Mouse (Mus musculus) ES-E14 (cell line): ENCODE measurements around the gene Fars2. TPM values are rescaled to one million over a fixed set of nuclear protein-coding genes. Genes with fewer than 3 reads are reported as not detected.

ENCODE experiments used
- DNase-seq: peaks from one replicate; pipeline ENCODE4 v3.0.0-alpha.2; 2013; ENCODE audit warnings: low read depth, low spot score
- H3K27ac ChIP-seq: 2 replicates; pipeline ENCODE4 v1.5.1; 2012; ENCODE audit warnings: low read depth, mild to moderate bottlenecking, low read length, moderate library complexity, mixed read lengths; ENCODE audit not compliant: poor library complexity, insufficient read depth, severe bottlenecking
- H3K36me3 ChIP-seq: 2 replicates; pipeline ENCODE4 v1.6.1; 2012; ENCODE audit warnings: mild to moderate bottlenecking, low read length, moderate library complexity, mixed read lengths; ENCODE audit not compliant: control insufficient read depth, poor library complexity, insufficient read depth, severe bottlenecking
- H3K4me1 ChIP-seq, 2 experiments: fragments of 150-350 bp in 1 of 2; sonication (generic) in 1 of 2; 2 replicates each; pipeline ENCODE4 v1.6.1; 2012; ENCODE audit warnings: low read length in 2 of 2, mild to moderate bottlenecking in 1 of 2, mixed read lengths in 1 of 2; ENCODE audit not compliant: control insufficient read depth in 2 of 2, insufficient read depth in 2 of 2, poor library complexity in 1 of 2
- H3K4me3 ChIP-seq, 2 experiments: fragments of 150-350 bp in 1 of 2; sonication (generic) in 1 of 2; 2 replicates each; pipeline ENCODE4 v1.5.1; 2012; ENCODE audit warnings: low read length in 2 of 2, low read depth in 1 of 2, mild to moderate bottlenecking in 1 of 2, mixed read lengths in 1 of 2; ENCODE audit not compliant: insufficient read depth in 1 of 2, poor library complexity in 1 of 2, severe bottlenecking in 1 of 2
- H3K9ac ChIP-seq: 2 replicates; pipeline ENCODE4 v1.6.1; 2012; ENCODE audit warnings: low read depth, mild to moderate bottlenecking, low read length, mixed read lengths; ENCODE audit not compliant: poor library complexity, insufficient read depth, severe bottlenecking
- H3K9me3 ChIP-seq: fragments of 150-350 bp; sonication (generic); 2 replicates; pipeline ENCODE4 v1.6.1; 2012; ENCODE audit warnings: low read depth, mild to moderate bottlenecking, low read length; ENCODE audit not compliant: control insufficient read depth, insufficient read depth
- CHD2 ChIP-seq: IDR thresholded peaks from 2 replicates; pipeline ENCODE4 v1.6.1; 2014; ENCODE audit warnings: mild to moderate bottlenecking, low read depth, low read length, inconsistent platforms
- HCFC1 ChIP-seq: IDR thresholded peaks from 2 replicates; pipeline ENCODE4 v1.6.1; 2012; ENCODE audit warnings: low read length, inconsistent platforms, borderline replicate concordance; ENCODE audit not compliant: insufficient read depth
- MAFK ChIP-seq: IDR thresholded peaks from 2 replicates; pipeline ENCODE4 v1.6.1; 2014; ENCODE audit warnings: mild to moderate bottlenecking, low read depth, low read length, inconsistent platforms; ENCODE audit not compliant: insufficient read depth
- ZC3H11A ChIP-seq: IDR thresholded peaks from 2 replicates; pipeline ENCODE4 v1.6.1; 2012; ENCODE audit warnings: low read depth, mild to moderate bottlenecking, inconsistent platforms, low read length, borderline replicate concordance
- ZNF384 ChIP-seq: IDR thresholded peaks from 2 replicates; pipeline ENCODE4 v1.6.1; 2012; ENCODE audit warnings: low read depth, low read length, inconsistent platforms
- in situ Hi-C, 2 experiments: fragments of 600-800 bp; cut with MboI; formaldehyde crosslinking; loops; one replicate each; pipeline ENCODE4 v1.15.1; 2025; ENCODE audit warnings: low sequenced_read_pairs in 2 of 2, inconsistent platforms in 1 of 2; ENCODE audit not compliant: unreplicated experiment in 2 of 2
- total RNA-seq: library from RNA; depleted of rRNA; stranded (reverse); fragments of 300-350 nt; gene quantifications from 2 replicates; pipeline ENCODE4 v1.2.3, GENCODE M21; 2012

The Fars2 gene
- total RNA-seq, 1 experiment = 22.0 TPM

DNA sequence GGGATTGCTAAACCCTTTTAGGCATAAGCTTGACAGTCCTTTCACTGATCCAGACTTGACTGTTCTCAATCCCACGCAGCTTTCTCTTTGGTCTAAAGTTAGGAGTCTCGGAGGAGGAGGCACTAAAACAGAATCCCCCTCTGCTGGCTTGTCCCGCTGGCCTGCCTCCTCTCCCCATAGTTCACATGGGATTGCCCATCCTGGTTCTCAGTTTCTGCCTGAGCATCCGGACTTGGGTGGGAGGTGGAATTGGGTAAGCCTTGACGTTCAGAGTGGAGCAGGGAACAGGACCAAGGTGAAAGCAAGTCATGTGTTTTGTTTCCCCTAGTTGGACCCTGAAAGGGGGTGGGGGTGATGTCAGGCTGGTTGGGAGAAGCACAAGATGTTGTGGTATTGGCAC is 415.9 kb downstream of the Fars2 start:
- no peak overlapping the region for H3K4me3 ChIP-seq
- no peaks in the 10 kb centered on the region for H3K9me3 ChIP-seq
- H3K36me3 ChIP-seq = no peaks in the 10 kb centered on the region
- no peak overlapping the region for H3K27ac ChIP-seq
- in situ Hi-C loops = no loop called here
- DNase-seq = no peak
- no peak overlapping the region for H3K9ac ChIP-seq
- TF ChIP-seq HCFC1 (no peak), ZNF384 (no peak), ZC3H11A (no peak), CHD2 (no peak), MAFK (no peak)
- no peaks in the 10 kb centered on the region for H3K4me1 ChIP-seq

DNA sequence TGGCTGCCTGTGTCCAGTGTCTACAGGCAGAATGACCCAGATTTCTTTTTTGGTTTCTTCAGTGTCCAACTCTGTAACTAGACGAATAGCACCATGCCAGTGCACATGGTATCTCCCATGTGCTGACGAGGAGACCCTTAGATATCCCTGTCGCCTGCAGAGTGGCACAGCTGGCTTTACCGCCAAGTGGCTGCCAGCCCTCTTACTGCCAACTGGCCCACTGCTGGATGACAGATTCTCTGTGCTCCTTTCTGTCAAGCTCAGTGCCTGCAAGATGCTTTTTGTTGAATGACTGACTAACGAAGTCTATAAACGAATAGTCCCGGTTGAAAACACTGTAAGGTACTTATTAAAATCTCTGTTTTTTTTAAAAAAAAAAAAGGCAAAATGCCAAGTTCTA is 416.3 kb downstream of the Fars2 start:
- no peak for TF ChIP-seq ZC3H11A
- TF ChIP-seq MAFK = no peak
- no peak for TF ChIP-seq ZNF384
- no peak for TF ChIP-seq CHD2
- Histone ChIP-seq H3K9me3 (no peaks in the 10 kb centered on the region), H3K9ac (no peak overlapping the region), H3K36me3 (no peaks in the 10 kb centered on the region), H3K4me3 (no peak overlapping the region), H3K27ac (no peak overlapping the region), H3K4me1 (no peaks in the 10 kb centered on the region)
- no peak for DNase-seq
- in situ Hi-C loops = no loop called here

DNA sequence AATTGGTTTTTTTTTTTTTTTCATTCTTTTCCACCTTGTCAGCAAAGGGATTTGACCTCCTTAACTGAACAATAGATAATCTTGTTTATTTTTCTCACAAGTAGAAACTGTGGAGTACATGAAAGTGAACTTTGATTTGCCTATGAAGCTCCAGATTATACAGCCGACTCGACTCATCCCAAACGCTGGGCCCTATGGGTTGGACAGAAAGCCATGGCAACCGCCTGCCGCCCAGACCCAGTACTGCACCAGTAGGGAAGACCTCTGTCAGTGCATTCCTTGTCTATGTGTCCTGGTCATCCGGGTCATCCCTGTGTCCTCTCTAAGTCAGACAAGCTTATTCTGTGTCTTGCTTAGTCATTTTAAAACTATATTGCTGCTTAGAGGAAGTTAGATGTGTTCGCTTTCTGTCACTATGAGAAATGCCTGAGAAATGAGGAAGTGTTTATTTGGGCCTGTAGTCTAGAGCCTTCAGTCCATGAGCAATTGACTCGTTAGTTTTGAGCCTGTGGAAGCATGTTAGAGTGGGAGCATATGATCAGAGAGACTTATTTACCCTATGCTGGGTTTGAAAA is 416.8 kb downstream of the Fars2 start:
- no peaks in the 10 kb centered on the region for H3K9me3 ChIP-seq
- no peak overlapping the region for H3K27ac ChIP-seq
- H3K4me1 ChIP-seq = no peaks in the 10 kb centered on the region
- DNase-seq = no peak
- H3K4me3 ChIP-seq = no peak overlapping the region
- TF ChIP-seq ZNF384 = no peak
- no peak for TF ChIP-seq MAFK
- TF ChIP-seq ZC3H11A = no peak
- TF ChIP-seq HCFC1 = no peak
- no peak for TF ChIP-seq CHD2
- in situ Hi-C loops = no loop called here
- no peak overlapping the region for H3K9ac ChIP-seq
- no peaks in the 10 kb centered on the region for H3K36me3 ChIP-seq

DNA sequence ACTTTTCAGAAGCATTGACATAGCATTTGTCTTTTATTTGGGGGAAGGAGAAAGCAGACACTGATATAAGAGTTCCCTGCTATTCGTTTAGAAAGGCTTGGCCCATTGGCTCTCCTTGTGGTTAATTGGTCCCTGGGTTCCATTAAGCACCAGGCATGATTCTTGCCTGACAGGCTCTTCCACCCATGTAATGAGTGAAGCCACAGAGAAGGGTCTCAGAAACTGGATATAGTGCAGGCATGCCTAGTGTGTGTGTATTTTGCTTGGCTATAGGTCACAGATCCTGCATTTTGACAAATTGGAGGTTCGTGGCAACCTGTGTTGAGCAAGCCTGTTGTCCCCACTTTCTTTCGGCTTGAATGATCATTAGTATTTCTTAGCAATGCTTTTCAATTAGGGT is 420.4 kb downstream of the Fars2 start:
- in situ Hi-C loops = no loop called here
- H3K36me3 ChIP-seq = no peaks in the 10 kb centered on the region
- H3K4me3 ChIP-seq = no peak overlapping the region
- no peak for DNase-seq
- TF ChIP-seq ZNF384 (no peak), MAFK (no peak), HCFC1 (no peak), CHD2 (no peak), ZC3H11A (no peak)
- H3K9me3 ChIP-seq = no peaks in the 10 kb centered on the region
- no peak overlapping the region for H3K9ac ChIP-seq
- no peaks in the 10 kb centered on the region for H3K4me1 ChIP-seq
- no peak overlapping the region for H3K27ac ChIP-seq

DNA sequence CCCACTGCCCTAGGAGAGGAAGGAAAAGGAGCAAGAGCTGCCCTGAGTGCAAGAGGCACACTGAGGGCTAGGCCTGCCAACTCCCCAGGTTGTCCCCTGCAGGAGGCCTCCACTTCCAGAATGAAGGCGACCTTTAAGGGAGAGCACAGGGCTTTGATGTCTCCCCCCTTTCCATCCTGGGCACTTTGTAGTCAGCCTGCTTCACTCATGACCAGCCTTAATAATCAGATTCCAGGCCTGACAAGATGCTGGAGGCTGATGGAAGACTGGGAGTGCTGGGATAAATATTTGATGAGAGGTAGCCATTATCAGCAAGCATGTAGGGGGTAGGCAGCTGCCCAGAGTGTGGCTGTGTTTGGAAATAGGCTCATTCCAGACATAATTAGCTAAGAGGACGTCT is 421.2 kb downstream of the Fars2 start:
- no peaks in the 10 kb centered on the region for H3K4me1 ChIP-seq
- in situ Hi-C loops = no loop called here
- no peak overlapping the region for H3K9ac ChIP-seq
- no peak overlapping the region for H3K27ac ChIP-seq
- H3K9me3 ChIP-seq = no peaks in the 10 kb centered on the region
- no peak for TF ChIP-seq ZC3H11A
- TF ChIP-seq CHD2 = no peak
- TF ChIP-seq HCFC1 = no peak
- no peak for TF ChIP-seq MAFK
- TF ChIP-seq ZNF384 = no peak
- no peaks in the 10 kb centered on the region for H3K36me3 ChIP-seq
- H3K4me3 ChIP-seq = no peak overlapping the region
- DNase-seq = no peak
